Mouse (Mus musculus): ENCODE results near the gene Tuba4a. TPM values are rescaled to one million over a fixed set of nuclear protein-coding genes. Genes with fewer than 3 reads are reported as not detected.

Gene Tuba4a
- polyA plus RNA-seq, 1 experiment from 2014 or later = 200 TPM

- no peak for DNase-seq (ENCODE audit: low read depth, low spot score)
- TF ChIP-seq CTCF (IDR thresholded peaks at IDR 0.05) = no peak
- H3K27me3 ChIP-seq = no peaks in the 10 kb centered on the region
- in situ Hi-C loops (cut with MboI; ENCODE audit: low pct_unique_long_range_greater_than_20kb) = no loop called here
- POLR2A ChIA-PET = interaction anchor here (1.7 kb wide), 1 partner anchor 21 kb away, joined by 7 read pairs; the partner anchor contains the start of genes Ankzf1 and Atg9a
- no peak for ATAC-seq
- CTCF ChIA-PET = interaction anchor here (2.2 kb wide), 1 partner anchor 38 kb away, joined by 6 read pairs; no protein-coding TSS in a partner anchor
Observed at GRCm38 (mm10) chr1:75213096-75213495, 6.6 kb downstream of the Tuba4a start.

- in situ Hi-C loops (cut with MboI; ENCODE audit: low pct_unique_long_range_greater_than_20kb) = no loop called here
- TF ChIP-seq CTCF (IDR thresholded peaks at IDR 0.05) = no peak
- H3K27me3 ChIP-seq = no peaks in the 10 kb centered on the region
- ChIA-PET POLR2A (no interaction called here), CTCF (no interaction called here)
- ATAC-seq (no peak), DNase-seq (ENCODE audit: low read depth, low spot score) (no peak)
Observed at GRCm38 (mm10) chr1:75212542-75212941, 7.1 kb downstream of the Tuba4a start.

DNA sequence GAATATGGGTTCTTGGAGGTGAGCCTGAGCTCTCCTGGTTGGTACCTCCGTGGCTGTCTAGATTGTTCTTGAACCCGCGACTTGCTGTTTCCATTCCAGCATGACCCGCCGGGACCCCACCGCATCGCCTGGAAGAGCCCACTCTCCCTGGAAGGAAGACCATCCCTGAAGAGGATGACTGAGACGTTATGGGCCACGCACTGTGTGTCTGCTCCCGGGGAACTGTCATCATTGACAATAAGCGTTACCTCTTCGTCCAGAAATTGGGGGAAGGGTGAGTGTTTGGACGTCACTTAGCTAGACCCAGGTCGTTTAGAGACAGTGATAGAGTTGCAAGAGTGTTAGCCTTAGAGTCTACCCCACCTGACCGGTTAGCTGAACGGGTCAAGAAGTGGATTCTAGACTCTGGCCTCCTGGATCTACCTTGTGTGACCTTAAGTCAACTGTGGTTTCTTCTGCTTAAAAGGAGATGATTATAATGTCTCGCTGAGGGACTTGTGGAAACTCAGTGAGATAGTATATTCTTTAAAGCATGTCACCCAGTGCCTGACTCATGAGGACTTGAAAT lies 8.4 kb downstream of the Tuba4a start:
- no peak for TF ChIP-seq CTCF (IDR thresholded peaks at IDR 0.05)

GRCm38 (mm10) chr1:75210136-75211087 lies 9.3 kb downstream of the Tuba4a start, which contains the start of the genes Glb1l and Stk16:
Gene Glb1l, minus strand, starts transcription at chr1:75210813.
Gene Stk16, plus strand, starts transcription at chr1:75210838.
- no peaks in the 10 kb centered on the region for H3K27me3 ChIP-seq
- DNase-seq (ENCODE audit: low read depth, low spot score) (peak; percentile 84), ATAC-seq (peak; percentile 48)
- POLR2A ChIA-PET = interaction anchor here (0.9 to 1.3 kb wide), 3 partner anchors 27 to 38 kb away, joined by 3 read pairs; no protein-coding TSS in a partner anchor
- CTCF ChIA-PET = interaction anchor here (0.9 to 1.0 kb wide), 3 partner anchors 9 to 41 kb away, joined by 3 to 4 read pairs (median 3); partner anchors contain the start of gene Tuba4a
- in situ Hi-C loops (cut with MboI; ENCODE audit: low pct_unique_long_range_greater_than_20kb) = no loop called here
- no peak for TF ChIP-seq CTCF (IDR thresholded peaks at IDR 0.05)

More for the DNA sequence above, 8.4 kb downstream of the Tuba4a start:
- ChIA-PET POLR2A (interaction anchor here (0.9 to 1.3 kb wide), 2 partner anchors 26 to 38 kb away, joined by 3 read pairs; no protein-coding TSS in a partner anchor), CTCF (interaction anchor here (1.0 kb wide), 1 partner anchor 40 kb away, joined by 3 read pairs; no protein-coding TSS in a partner anchor)
- H3K27me3 ChIP-seq = no peaks in the 10 kb centered on the region
- in situ Hi-C loops (cut with MboI; ENCODE audit: low pct_unique_long_range_greater_than_20kb) = no loop called here
- ATAC-seq (no peak), DNase-seq (ENCODE audit: low read depth, low spot score) (no peak)

DNA sequence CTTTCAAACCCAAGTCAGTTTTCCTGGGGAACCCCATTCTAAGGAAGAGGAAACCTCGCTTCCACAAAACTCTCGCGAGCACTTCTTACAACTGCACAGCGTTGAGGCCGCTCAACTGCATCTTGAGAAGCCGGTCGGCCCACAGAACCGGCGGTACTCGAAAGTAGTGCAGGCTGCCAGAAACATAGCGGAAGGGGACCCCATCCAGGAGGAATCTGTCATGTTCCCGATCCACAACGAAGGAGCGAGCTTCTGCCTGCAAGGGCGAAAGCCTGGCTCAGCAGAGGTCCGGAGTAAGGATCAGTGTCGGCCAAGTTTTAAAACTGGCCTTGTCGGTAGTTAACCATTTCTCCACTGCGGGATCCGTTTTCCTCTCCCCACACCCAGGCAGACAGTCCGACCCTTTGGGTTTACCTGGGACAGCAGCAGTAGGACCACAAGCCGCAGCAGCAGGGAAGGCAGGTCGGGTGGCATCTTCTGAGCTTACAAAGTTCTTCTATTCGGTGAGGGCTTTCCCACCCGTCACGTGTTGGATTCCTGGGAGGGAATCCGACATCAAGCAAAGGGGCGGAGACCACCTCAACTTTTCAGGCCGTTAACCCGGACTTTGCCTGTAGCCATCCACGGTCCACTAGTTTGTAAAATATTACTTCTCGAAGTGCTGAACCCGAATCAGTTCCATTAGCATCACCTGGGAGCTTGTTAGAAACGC lies 10.5 kb downstream of the Tuba4a start:
- CTCF ChIA-PET = interaction anchor here (1.0 to 1.3 kb wide), 3 partner anchors 9 to 43 kb away, joined by 3 to 6 read pairs (median 5); no protein-coding TSS in a partner anchor
- no peaks in the 10 kb centered on the region for H3K27me3 ChIP-seq
- no peak for DNase-seq (ENCODE audit: low read depth, low spot score)
- in situ Hi-C loops (cut with MboI; ENCODE audit: low pct_unique_long_range_greater_than_20kb) = no loop called here
- TF ChIP-seq CTCF (IDR thresholded peaks at IDR 0.05) = no peak
- ATAC-seq = peak; percentile 27
- POLR2A ChIA-PET = interaction anchor here (0.9 to 1.1 kb wide), 4 partner anchors 9 to 85 kb away, joined by 3 to 4 read pairs (median 3); no protein-coding TSS in a partner anchor

DNA sequence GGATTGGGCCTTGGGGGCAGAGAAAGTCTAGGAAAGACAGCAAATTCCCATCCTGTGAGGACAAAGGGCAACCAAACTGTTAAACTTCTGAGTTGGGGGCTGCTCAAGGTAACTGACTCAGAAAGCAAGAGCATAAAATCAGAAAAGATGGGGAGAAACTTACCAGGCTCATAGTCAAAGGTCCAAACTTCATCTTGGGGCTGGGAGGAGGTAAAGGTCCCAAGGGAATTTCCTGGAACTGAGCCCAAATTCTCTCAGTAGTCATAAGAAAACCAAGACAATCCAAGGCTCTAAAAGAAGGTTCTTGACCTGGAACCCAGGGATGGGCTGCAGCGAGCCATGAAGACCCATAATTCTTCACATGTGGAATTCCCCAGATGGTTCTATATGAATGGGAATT lies 18.4 kb downstream of the Tuba4a start:
- DNase-seq (ENCODE audit: low read depth, low spot score) (no peak), ATAC-seq (no peak)
- POLR2A ChIA-PET = no interaction called here
- TF ChIP-seq CTCF (IDR thresholded peaks at IDR 0.05) = no peak
- CTCF ChIA-PET = interaction anchor here (0.9 to 1.9 kb wide), 2 partner anchors 8 to 47 kb away, joined by 3 to 6 read pairs; no protein-coding TSS in a partner anchor
- in situ Hi-C loops (cut with MboI; ENCODE audit: low pct_unique_long_range_greater_than_20kb) = no loop called here
- H3K27me3 ChIP-seq = no peaks in the 10 kb centered on the region

GRCm38 (mm10) chr1:75192452-75192851 lies 27.2 kb downstream of the Tuba4a start:
- no peaks in the 10 kb centered on the region for H3K27me3 ChIP-seq
- no peak for TF ChIP-seq CTCF (IDR thresholded peaks at IDR 0.05)
- ChIA-PET CTCF (interaction anchor here (0.7 kb wide), 1 partner anchor 12 kb away, joined by 3 read pairs; the partner anchor contains the start of gene Abcb6), POLR2A (interaction anchor here (1.6 to 3.8 kb wide), 2 partner anchors 12 to 21 kb away, joined by 7 to 15 read pairs; partner anchors contain the start of gene Abcb6)
- peak; percentile 49 for ATAC-seq
- in situ Hi-C loops (cut with MboI; ENCODE audit: low pct_unique_long_range_greater_than_20kb) = no loop called here
- DNase-seq (ENCODE audit: low read depth, low spot score) = no peak

GRCm38 (mm10) chr1:75191622-75192402 lies 27.9 kb downstream of the Tuba4a start, which contains the start of the genes Ankzf1 and Atg9a:
Gene Ankzf1, plus strand, starts transcription at chr1:75192151.
Gene Atg9a, minus strand, starts transcription at chr1:75192196.
- ChIA-PET CTCF (interaction anchor here (0.7 to 0.9 kb wide), 2 partner anchors 11 to 60 kb away, joined by 3 read pairs; partner anchors contain the start of gene Abcb6), POLR2A (interaction anchor here (1.6 to 3.8 kb wide), 2 partner anchors 12 to 22 kb away, joined by 7 to 15 read pairs; partner anchors contain the start of gene Abcb6)
- no peak for TF ChIP-seq CTCF (IDR thresholded peaks at IDR 0.05)
- ATAC-seq = peak; percentile 96
- DNase-seq (ENCODE audit: low read depth, low spot score) = peak; percentile 87
- in situ Hi-C loops (cut with MboI; ENCODE audit: low pct_unique_long_range_greater_than_20kb) = no loop called here
- no peaks in the 10 kb centered on the region for H3K27me3 ChIP-seq

- DNase-seq (ENCODE audit: low read depth, low spot score) = no peak
- H3K27me3 ChIP-seq = no peaks in the 10 kb centered on the region
- ChIA-PET POLR2A (interaction anchor here (1.6 to 3.8 kb wide), 2 partner anchors 11 to 22 kb away, joined by 7 to 15 read pairs; partner anchors contain the start of gene Abcb6), CTCF (interaction anchor here (0.9 kb wide), 1 partner anchor 60 kb away, joined by 3 read pairs; no protein-coding TSS in a partner anchor)
- ATAC-seq = peak; percentile 9
- in situ Hi-C loops (cut with MboI; ENCODE audit: low pct_unique_long_range_greater_than_20kb) = no loop called here
- no peak for TF ChIP-seq CTCF (IDR thresholded peaks at IDR 0.05)
Observed at GRCm38 (mm10) chr1:75191258-75191621, 28.4 kb downstream of the Tuba4a start.
